Mouse (Mus musculus) 3134 (cell line): ENCODE measurements around the gene Gm4707.
"Not testable (repeated sequence)": the region's sequence is repeated elsewhere in the genome, so short reads cannot be mapped to it uniquely, and the experiment has no call there.

Experiments used
- DNase-seq: peaks from one replicate; pipeline ENCODE4 v3.0.0-alpha.2; 2011; ENCODE audit warnings: low spot score; ENCODE audit not compliant: insufficient read length; ENCODE audit errors: extremely low read depth

The Gm4707 gene

DNA sequence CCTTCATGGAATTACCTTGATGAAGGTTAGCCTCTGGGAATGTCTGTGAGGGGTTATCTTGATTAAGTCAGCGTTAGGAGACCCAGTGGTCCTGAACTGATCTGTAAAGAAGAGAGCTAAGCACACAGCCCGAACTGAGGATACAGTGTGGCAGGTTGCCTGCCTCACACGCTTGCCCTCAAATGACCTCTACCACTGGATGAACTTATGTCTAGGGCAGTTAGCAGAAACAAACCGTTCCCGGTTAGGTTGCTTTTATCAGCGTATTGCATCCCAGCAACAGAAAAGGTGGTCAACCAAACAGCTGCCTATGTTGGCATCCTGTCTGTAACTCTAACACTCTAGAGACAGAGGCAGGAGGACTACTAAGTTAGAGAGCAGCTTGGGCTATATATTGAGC lies 14.5 kb downstream of the Gm4707 start:
- DNase-seq: no peak

DNA sequence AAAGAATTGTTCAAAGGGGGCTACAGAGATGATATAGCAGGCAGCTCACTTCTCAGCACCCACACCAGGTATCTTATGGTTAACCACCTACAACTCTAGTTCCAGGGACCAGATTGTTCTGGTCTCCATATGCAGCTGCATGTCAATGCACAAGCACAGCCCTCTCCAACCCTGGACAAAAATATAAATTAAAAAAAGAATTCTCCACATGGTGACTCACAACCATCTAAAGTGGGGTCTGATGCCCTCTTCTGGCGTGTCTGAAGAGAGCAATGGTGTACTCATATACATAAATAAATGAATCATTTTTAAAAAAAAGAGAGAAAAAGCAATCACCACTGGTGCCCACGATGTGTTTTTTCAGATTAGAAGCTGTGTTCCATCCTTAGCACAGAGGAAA lies 15.0 kb downstream of the Gm4707 start:
- no peak for DNase-seq

DNA sequence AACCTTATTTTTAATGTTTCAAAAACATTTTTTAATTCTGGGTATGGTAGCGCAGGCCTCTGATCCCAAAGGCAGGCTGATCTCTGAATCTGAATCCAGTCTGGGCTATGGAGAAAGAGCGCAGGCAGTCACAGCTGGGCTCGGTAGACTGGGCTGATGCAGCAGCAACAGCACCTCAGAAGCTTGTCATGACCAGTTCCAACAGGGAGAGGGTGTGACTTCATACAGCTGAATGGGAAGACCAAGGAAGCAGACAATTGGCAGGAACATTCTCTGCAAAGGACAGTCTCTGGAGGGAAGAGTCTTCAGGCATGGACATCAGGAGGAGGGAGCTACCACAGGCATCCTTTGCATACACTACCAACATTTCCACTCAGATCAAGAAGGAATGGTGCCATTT lies 15.6 kb downstream of the Gm4707 start:
- no peak for DNase-seq

DNA sequence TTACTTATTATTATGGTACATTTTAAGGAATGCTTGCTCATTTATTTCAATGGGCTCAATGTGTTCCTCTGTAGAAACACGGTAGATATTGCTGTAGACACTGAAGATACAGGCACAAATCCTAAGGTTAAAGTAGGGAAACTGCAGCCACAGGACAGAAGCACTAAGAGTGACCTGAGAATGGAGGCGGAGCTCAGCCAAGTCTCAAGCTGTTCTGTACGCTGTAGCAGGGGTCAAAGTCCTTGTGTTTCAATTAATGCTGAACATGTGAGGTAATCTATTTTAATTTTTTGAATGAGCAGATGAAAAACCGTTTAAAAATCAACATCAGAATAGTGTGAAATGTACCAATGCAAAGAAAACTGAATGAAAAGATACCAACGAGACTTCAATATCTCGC lies 16.4 kb downstream of the Gm4707 start:
- DNase-seq: no peak

DNA sequence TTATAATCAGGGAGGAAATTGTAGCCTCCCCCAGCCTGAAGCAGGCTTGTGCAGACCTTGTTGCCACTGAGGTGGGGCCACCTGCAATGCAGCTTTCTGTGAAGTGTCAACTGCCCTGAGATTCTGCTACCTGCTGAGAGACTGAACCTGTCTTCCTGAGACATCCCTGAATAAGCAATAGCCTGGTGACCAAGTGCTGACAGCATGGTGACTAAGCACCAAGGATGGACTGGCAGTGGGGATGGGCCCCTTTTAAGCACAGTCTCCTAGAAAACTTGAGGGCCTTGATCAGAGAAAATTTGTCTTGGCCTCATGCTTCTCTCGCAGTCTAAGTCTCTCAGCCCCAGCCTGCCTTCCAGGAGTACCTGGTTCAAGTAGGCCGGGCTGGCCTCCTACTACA lies 37.2 kb downstream of the Gm4707 start:
- DNase-seq: not testable (repeated sequence)

DNA sequence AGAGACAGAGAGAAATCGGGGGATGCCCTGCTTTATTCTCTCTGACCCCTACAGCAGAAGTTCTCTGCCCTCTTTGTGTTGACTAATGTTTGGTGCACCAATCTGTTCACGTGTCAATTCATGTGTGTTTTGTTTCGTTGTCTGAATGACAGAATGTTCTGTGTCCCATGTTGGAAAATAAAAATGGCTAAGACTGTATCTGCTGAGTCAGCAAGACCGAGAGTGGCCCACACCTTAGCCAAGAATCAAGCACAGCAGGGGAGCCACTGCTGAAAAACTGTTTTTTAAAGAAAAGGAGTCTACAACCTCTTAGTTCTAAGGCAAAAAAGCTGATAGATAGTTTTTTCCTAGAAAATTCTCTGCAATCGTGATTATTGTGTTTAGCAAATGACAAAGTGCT lies 40.3 kb downstream of the Gm4707 start:
- not testable (repeated sequence) for DNase-seq

DNA sequence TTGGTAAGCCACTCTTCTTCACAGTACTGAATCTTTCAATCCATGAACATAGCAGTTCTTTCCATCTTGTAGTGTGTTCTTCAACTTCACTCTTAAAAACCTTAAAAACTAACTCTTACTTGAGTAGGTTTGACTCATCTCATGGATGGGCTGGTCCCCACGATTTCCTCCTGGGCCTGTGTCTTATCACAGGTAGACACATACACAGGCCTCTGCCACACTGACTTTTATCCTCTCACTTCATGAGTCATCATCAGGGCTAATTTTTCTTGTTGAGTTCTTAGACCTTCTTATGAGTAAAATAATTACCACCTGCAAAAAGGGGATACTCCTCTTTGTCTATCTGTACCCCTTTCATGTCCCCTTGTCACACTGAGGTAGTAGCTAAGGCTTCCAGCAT lies 42.7 kb downstream of the Gm4707 start:
- no peak for DNase-seq
